Mouse (Mus musculus): ENCODE measurements at regions not wholly inside any gene's neighbourhood (a gene's known extent, or its start where the extent isn't known, plus 50 kb on each side); places are given as distances from the start of the nearest gene placed in this dataset.
"Not testable (repeated sequence)": the region's sequence is repeated elsewhere in the genome, so short reads cannot be mapped to it uniquely, and the experiment has no call there.

GRCm38 (mm10) chr1:160843671-160844070 is 50.7 kb upstream of the Rabgap1l start:
- DNase-seq (ENCODE audit: low spot score) = no peak

- DNase-seq (ENCODE audit: low spot score) = not testable (repeated sequence)
These were observed 51.7 kb upstream of the Rabgap1l start for GRCm38 (mm10) chr1:160844709-160845108.

GRCm38 (mm10) chr1:160850674-160851073 is 55.5 kb upstream of the Rc3h1 start:
- DNase-seq (ENCODE audit: low spot score) = no peak

- DNase-seq (ENCODE audit: low spot score) = no peak
These were observed 51.8 kb upstream of the Rc3h1 start for GRCm38 (mm10) chr1:160854410-160854809.

GRCm38 (mm10) chr1:160855411-160855810 is 50.8 kb upstream of the Rc3h1 start:
- DNase-seq (ENCODE audit: low spot score) = no peak

GRCm38 (mm10) chr1:160855926-160856620 is 50.1 kb upstream of the Rc3h1 start:
- peak; percentile 44 for DNase-seq (ENCODE audit: low spot score)
